Mouse (Mus musculus) midbrain, embryonic 16.5 days (tissue): Measurements from ENCODE around the gene Scp2d1. TPM values are rescaled to one million over a fixed set of nuclear protein-coding genes. Genes with fewer than 3 reads are reported as not detected.
"Not testable (repeated sequence)": the region's sequence is repeated elsewhere in the genome, so short reads cannot be mapped to it uniquely, and the experiment has no call there.

Experiments used
- ATAC-seq: fragments of 200-750 bp; cut with Nextera tagmentation; 2 replicates; pipeline ENCODE4 v1.8.0; 2017; ENCODE audit warnings: moderate TSS enrichment
- H3K27ac ChIP-seq: fragments of 300-500 bp; sonication (generic); 2 replicates; pipeline ENCODE4 v1.5.1; 2014; ENCODE audit warnings: mild to moderate bottlenecking, low read length, mixed read lengths
- H3K27me3 ChIP-seq: fragments of 300-500 bp; sonication (generic); 2 replicates; pipeline ENCODE4 v1.6.1; 2014; ENCODE audit warnings: low read depth, low read length, mixed read lengths; ENCODE audit not compliant: control insufficient read depth, insufficient read depth
- H3K36me3 ChIP-seq: fragments of 300-500 bp; sonication (generic); 2 replicates; pipeline ENCODE4 v1.6.1; 2014; ENCODE audit warnings: mild to moderate bottlenecking, low read length, moderate library complexity, mixed read lengths; ENCODE audit not compliant: control insufficient read depth, insufficient read depth
- H3K4me1 ChIP-seq: fragments of 300-500 bp; sonication (generic); 2 replicates; pipeline ENCODE4 v1.6.1; 2014; ENCODE audit warnings: mild to moderate bottlenecking, low read length, mixed read lengths; ENCODE audit not compliant: control insufficient read depth, insufficient read depth
- H3K4me2 ChIP-seq: fragments of 300-500 bp; sonication (generic); 2 replicates; pipeline ENCODE4 v1.6.1; 2014; ENCODE audit warnings: mild to moderate bottlenecking, low read length, mixed read lengths
- H3K4me3 ChIP-seq: fragments of 300-500 bp; sonication (generic); 2 replicates; pipeline ENCODE4 v1.5.1; 2014; ENCODE audit warnings: low read depth, mild to moderate bottlenecking, low read length, moderate library complexity, mixed read lengths
- H3K9ac ChIP-seq: fragments of 300-500 bp; sonication (generic); 2 replicates; pipeline ENCODE4 v1.6.1; 2014; ENCODE audit warnings: low read depth, low read length, mixed read lengths
- H3K9me3 ChIP-seq: fragments of 300-500 bp; sonication (generic); replicated peaks from 2 replicates; pipeline ENCODE4 v1.6.1; 2014; ENCODE audit warnings: mild to moderate bottlenecking, low read length, mixed read lengths; ENCODE audit not compliant: control insufficient read depth, poor library complexity, severe bottlenecking
- WGBS: fragments of 180-500 bp; shearing (Covaris S2); extraction: QIAGEN DNeasy Blood & Tissue Kit; methylation state at CpG from one replicate; pipeline ENCODE4 v1.1.7; 2014; 5-methylcytosine and 5-hydroxymethylcytosine counted together
- polyA plus RNA-seq: library from polyadenylated mRNA; unstranded; fragments of >200 nt; fragmentation: Nextera tagmentation; extraction: Ambion mirVana; gene quantifications from 2 replicates; pipeline ENCODE4 v1.2.1, GENCODE M21; 2015

Gene Scp2d1
- polyA plus RNA-seq = not detected in 2 replicates

DNA sequence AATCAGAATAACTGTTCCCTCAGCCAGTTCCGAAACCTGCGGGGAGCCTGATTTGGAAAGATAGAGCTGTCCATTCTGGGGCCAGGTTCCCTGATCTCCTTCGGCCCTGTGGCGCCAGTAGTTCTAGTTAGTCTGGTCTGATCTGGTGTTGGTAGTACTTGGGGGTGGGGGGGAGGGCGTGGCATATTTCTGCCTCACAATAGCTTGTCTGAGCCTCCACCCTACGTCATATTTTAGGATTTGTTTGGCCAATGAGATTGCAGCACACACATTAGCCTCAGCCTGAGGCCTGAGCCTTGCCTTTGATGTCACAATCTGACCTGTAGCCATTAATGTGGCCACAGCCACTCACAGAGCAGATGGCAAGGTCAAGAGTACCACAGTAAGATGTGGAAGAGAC, at the start of gene Scp2d1:
Gene Scp2d1 (plus strand): TSS at position 301 of the 400 bp plus-strand sequence.
- H3K9me3 ChIP-seq, H3K36me3 ChIP-seq, ATAC-seq, H3K4me3 ChIP-seq, H3K4me1 ChIP-seq, H3K4me2 ChIP-seq, H3K27me3 ChIP-seq, H3K9ac ChIP-seq, H3K27ac ChIP-seq: not testable (repeated sequence)
- 91% methylated on average over 6 of the region's 6 CpGs for WGBS

DNA sequence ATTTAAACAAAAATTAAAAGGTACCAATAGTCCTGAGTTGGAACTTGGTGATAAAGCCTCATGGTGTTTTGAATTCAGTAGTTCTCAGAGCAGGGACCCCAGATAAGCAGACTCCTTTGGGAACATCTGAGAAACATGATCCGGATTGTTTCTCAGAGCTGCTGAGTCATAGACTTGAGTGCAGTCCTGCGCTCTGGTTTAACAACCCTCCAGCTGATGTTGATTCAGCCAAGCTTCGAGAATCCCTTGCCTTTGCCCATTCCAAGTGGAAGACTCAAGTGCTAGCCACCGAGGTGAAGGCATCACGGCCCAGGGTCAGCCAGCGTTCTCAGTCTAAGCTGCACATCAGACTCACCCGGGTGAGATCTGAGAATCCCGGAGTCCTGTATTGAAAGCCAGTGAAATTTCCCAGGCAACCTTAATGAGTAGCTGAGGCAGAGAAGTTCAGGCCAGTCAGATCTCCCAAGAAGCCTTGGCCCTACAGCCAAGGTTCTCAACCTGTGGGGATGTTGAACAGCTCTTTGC, 48.8 kb upstream of the Scp2d1 start:
- Histone ChIP-seq H3K4me1 (peaks cover 1% of the 10 kb centered on the region; the same call in 1 of the 2 replicates), H3K4me2 (no peak overlapping the region), H3K27me3 (no peaks in the 10 kb centered on the region), H3K9ac (no peak overlapping the region), H3K4me3 (no peak overlapping the region), H3K27ac (no peak overlapping the region), H3K9me3 (no peaks in the 10 kb centered on the region), H3K36me3 (no peaks in the 10 kb centered on the region)
- ATAC-seq = no peak
- WGBS = 90% methylated on average over 8 of the region's 8 CpGs

- 95% methylated on average over 4 of the region's 4 CpGs for WGBS
- H3K9me3 ChIP-seq = no peaks in the 10 kb centered on the region
These were observed 47.8 kb upstream of the Scp2d1 start for GRCm38 (mm10) chr2:144775626-144776025.

GRCm38 (mm10) chr2:144779263-144779662, 44.2 kb upstream of the Scp2d1 start:
- no peak for ATAC-seq
- no peak overlapping the region for H3K27ac ChIP-seq
- 86% methylated on average over 7 of the region's 7 CpGs for WGBS

More at GRCm38 (mm10) chr2:144775626-144776025, 47.8 kb upstream of the Scp2d1 start:
- no peak overlapping the region for H3K4me2 ChIP-seq
- H3K36me3 ChIP-seq = no peaks in the 10 kb centered on the region
- H3K27me3 ChIP-seq = no peaks in the 10 kb centered on the region
- no peak overlapping the region for H3K4me3 ChIP-seq
- H3K27ac ChIP-seq = no peak overlapping the region
- no peaks in the 10 kb centered on the region; the same call in 1 of the 2 replicates for H3K4me1 ChIP-seq
- no peak for ATAC-seq
- no peak overlapping the region for H3K9ac ChIP-seq

GRCm38 (mm10) chr2:144780731-144781130, 42.7 kb upstream of the Scp2d1 start:
- H3K4me1 ChIP-seq = no peaks in the 10 kb centered on the region
- no peaks in the 10 kb centered on the region for H3K27me3 ChIP-seq
- H3K9ac ChIP-seq = no peak overlapping the region
- WGBS = 71% methylated on average over 5 of the region's 5 CpGs
- no peak overlapping the region for H3K4me3 ChIP-seq
- H3K27ac ChIP-seq = no peak overlapping the region
- ATAC-seq = no peak
- H3K4me2 ChIP-seq = no peak overlapping the region
- no peaks in the 10 kb centered on the region for H3K9me3 ChIP-seq
- no peaks in the 10 kb centered on the region for H3K36me3 ChIP-seq

More at GRCm38 (mm10) chr2:144779263-144779662, 44.2 kb upstream of the Scp2d1 start:
- no peak overlapping the region for H3K4me2 ChIP-seq
- no peaks in the 10 kb centered on the region for H3K27me3 ChIP-seq
- no peak overlapping the region for H3K9ac ChIP-seq
- H3K4me1 ChIP-seq = no peaks in the 10 kb centered on the region
- no peak overlapping the region for H3K4me3 ChIP-seq
- no peaks in the 10 kb centered on the region for H3K36me3 ChIP-seq
- no peaks in the 10 kb centered on the region for H3K9me3 ChIP-seq

DNA sequence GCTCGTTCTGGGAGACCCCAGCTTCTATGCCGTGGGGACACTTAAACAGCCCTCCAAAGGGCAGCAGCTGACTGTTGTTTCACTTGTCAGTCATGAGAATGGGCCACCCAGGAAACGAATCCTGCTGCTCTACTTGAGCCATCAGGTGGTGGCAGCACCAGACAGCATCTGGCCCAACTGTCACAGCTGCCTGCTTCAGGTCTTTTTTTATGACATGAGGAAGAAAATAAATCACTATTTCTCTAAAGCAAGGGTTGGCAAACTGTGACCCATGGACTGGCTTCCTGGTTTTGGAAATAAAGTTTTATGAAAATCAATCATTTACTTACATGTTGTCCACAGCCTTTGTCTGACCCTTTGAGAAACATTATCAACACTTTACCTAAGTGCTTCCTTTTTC, 41.6 kb upstream of the Scp2d1 start:
- H3K4me2 ChIP-seq = no peak overlapping the region
- no peak overlapping the region for H3K4me3 ChIP-seq
- no peaks in the 10 kb centered on the region for H3K4me1 ChIP-seq
- WGBS = 60% methylated on average over 3 of the region's 3 CpGs
- H3K9ac ChIP-seq = no peak overlapping the region
- H3K36me3 ChIP-seq = no peaks in the 10 kb centered on the region
- no peaks in the 10 kb centered on the region for H3K27me3 ChIP-seq
- H3K9me3 ChIP-seq = no peaks in the 10 kb centered on the region
- H3K27ac ChIP-seq = no peak overlapping the region
- no peak for ATAC-seq

GRCm38 (mm10) chr2:144782481-144782880, 41.0 kb upstream of the Scp2d1 start:
- no peak overlapping the region for H3K4me3 ChIP-seq
- H3K4me1 ChIP-seq = no peaks in the 10 kb centered on the region
- no peaks in the 10 kb centered on the region for H3K9me3 ChIP-seq
- WGBS = 82% methylated on average over 4 of the region's 4 CpGs
- no peaks in the 10 kb centered on the region for H3K36me3 ChIP-seq
- H3K27me3 ChIP-seq = no peaks in the 10 kb centered on the region
- ATAC-seq = no peak
- no peak overlapping the region for H3K9ac ChIP-seq
- H3K27ac ChIP-seq = no peak overlapping the region
- no peak overlapping the region for H3K4me2 ChIP-seq

- H3K4me1 ChIP-seq = no peaks in the 10 kb centered on the region
- no peak overlapping the region for H3K9ac ChIP-seq
- no peak overlapping the region for H3K4me2 ChIP-seq
- H3K36me3 ChIP-seq = no peaks in the 10 kb centered on the region
- ATAC-seq = no peak
- 86% methylated on average over 1 of the region's 1 CpGs for WGBS
- no peak overlapping the region for H3K4me3 ChIP-seq
- no peak overlapping the region for H3K27ac ChIP-seq
- no peaks in the 10 kb centered on the region for H3K27me3 ChIP-seq
- no peaks in the 10 kb centered on the region for H3K9me3 ChIP-seq
These were observed 40.3 kb upstream of the Scp2d1 start for GRCm38 (mm10) chr2:144783190-144783589.

DNA sequence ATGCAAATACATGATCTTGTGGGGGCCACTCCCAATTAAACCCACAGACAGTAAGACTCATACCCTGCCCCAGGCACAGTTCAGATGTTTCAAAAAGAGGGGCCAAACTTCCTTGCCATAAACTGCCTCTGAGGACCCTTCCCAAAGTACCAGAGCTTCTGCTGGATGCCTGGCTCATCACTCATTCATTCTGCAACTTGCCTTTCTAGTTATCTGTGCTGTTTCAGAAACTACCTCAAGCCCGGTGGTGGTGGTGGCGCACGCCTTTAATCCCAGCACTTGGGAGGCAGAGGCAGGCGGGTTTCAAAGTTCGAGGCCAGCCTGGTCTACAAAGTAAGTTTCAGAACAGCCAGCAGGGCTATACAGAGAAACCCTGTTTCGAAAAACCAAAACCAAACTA, 39.6 kb upstream of the Scp2d1 start:
- Histone ChIP-seq H3K4me1 (no peaks in the 10 kb centered on the region), H3K27me3 (no peaks in the 10 kb centered on the region), H3K4me3 (no peak overlapping the region), H3K9me3 (no peaks in the 10 kb centered on the region), H3K4me2 (no peak overlapping the region), H3K36me3 (no peaks in the 10 kb centered on the region), H3K9ac (no peak overlapping the region), H3K27ac (no peak overlapping the region)
- ATAC-seq = no peak
- WGBS = 96% methylated on average over 6 of the region's 6 CpGs
